Mouse (Mus musculus) testis, adult 2 months (tissue): Measurements from ENCODE around the gene Gramd1a. TPM values are rescaled to one million over a fixed set of nuclear protein-coding genes. Genes with fewer than 3 reads are reported as not detected.

Source experiments
- H3K27ac ChIP-seq: fragments of 200-500 bp; 2 replicates; pipeline ENCODE4 v1.5.1; 2012; ENCODE audit warnings: low read depth, low read length; ENCODE audit not compliant: control insufficient read depth, insufficient read depth
- H3K27me3 ChIP-seq: fragments of 200-500 bp; 2 replicates; pipeline ENCODE4 v1.6.1; 2012; ENCODE audit warnings: mild to moderate bottlenecking, low read length, moderate library complexity; ENCODE audit not compliant: control insufficient read depth, insufficient read depth
- H3K36me3 ChIP-seq: fragments of 200-500 bp; 2 replicates; pipeline ENCODE4 v1.6.1; 2012; ENCODE audit warnings: mild to moderate bottlenecking, low read length; ENCODE audit not compliant: control insufficient read depth, insufficient read depth
- H3K4me1 ChIP-seq: fragments of 200-500 bp; 2 replicates; pipeline ENCODE4 v1.6.1; 2012; ENCODE audit warnings: low read length; ENCODE audit not compliant: control insufficient read depth, insufficient read depth
- H3K4me3 ChIP-seq: fragments of 200-500 bp; 2 replicates; pipeline ENCODE4 v1.5.1; 2012; ENCODE audit warnings: low read depth, mild to moderate bottlenecking, low read length, moderate library complexity, mixed read lengths; ENCODE audit not compliant: control insufficient read depth
- CTCF ChIP-seq: fragments of 200-500 bp; IDR thresholded peaks from 2 replicates; pipeline ENCODE4 v1.5.1; 2012; ENCODE audit warnings: low read depth, mild to moderate bottlenecking, inconsistent platforms, low read length, moderate library complexity; ENCODE audit not compliant: control insufficient read depth, insufficient read depth, insufficient replicate concordance
- POLR2A ChIP-seq: fragments of 200-500 bp; IDR thresholded peaks from 2 replicates; pipeline ENCODE4 v1.6.1; 2012; ENCODE audit warnings: low read depth, mild to moderate bottlenecking, inconsistent platforms, low read length, moderate library complexity; ENCODE audit not compliant: control insufficient read depth
- polyA plus RNA-seq: library from polyadenylated mRNA; depleted of rRNA; stranded (reverse); fragments of >200 nt; gene quantifications from 2 replicates; pipeline ENCODE4 v1.2.3, GENCODE M21; 2012

Gene Gramd1a
- polyA plus RNA-seq, 1 experiment: 35.1 TPM

GRCm38 (mm10) chr7:31128157-31128705, 27.5 kb downstream of the Gramd1a start:
- no peak for TF ChIP-seq POLR2A
- no peak for TF ChIP-seq CTCF
- Histone ChIP-seq H3K27me3 (no peaks in the 10 kb centered on the region; the same call in 1 of the 2 replicates), H3K4me3 (no peak overlapping the region), H3K27ac (no peak overlapping the region), H3K36me3 (no peaks in the 10 kb centered on the region), H3K4me1 (peaks cover 9% of the 10 kb centered on the region)

- Histone ChIP-seq H3K27ac (no peak within 1 kb of the TSS), H3K4me3 (peak within 1 kb of the TSS; percentile 70), H3K27me3 (no peaks in the 10 kb centered on the region; the same call in 1 of the 2 replicates)
Observed at GRCm38 (mm10) chr7:31126851-31127724, 28.6 kb downstream of the Gramd1a start, which contains the start of gene Scn1b. Scn1b (minus strand) TSS chr7:31127003.

GRCm38 (mm10) chr7:31126211-31126751, 29.4 kb downstream of the Gramd1a start:
- peak overlapping the region; percentile 70 for H3K4me3 ChIP-seq
- TF ChIP-seq POLR2A (no peak), CTCF (no peak)
- no peaks in the 10 kb centered on the region; the same call in 1 of the 2 replicates for H3K27me3 ChIP-seq
- H3K36me3 ChIP-seq: no peaks in the 10 kb centered on the region
- H3K27ac ChIP-seq: no peak overlapping the region
- peaks cover 12% of the 10 kb centered on the region for H3K4me1 ChIP-seq

More at GRCm38 (mm10) chr7:31126851-31127724, 28.6 kb downstream of the Gramd1a start, which contains the start of gene Scn1b:
- Histone ChIP-seq H3K4me1 (peaks cover 12% of the 10 kb centered on the region), H3K36me3 (no peaks in the 10 kb centered on the region)
- no peak for TF ChIP-seq POLR2A
- TF ChIP-seq CTCF: no peak

- Histone ChIP-seq H3K4me3 (no peak overlapping the region), H3K27me3 (no peaks in the 10 kb centered on the region; the same call in 1 of the 2 replicates), H3K36me3 (no peaks in the 10 kb centered on the region), H3K27ac (no peak overlapping the region), H3K4me1 (peaks cover 12% of the 10 kb centered on the region)
- no peak for TF ChIP-seq CTCF
- TF ChIP-seq POLR2A: no peak
Observed at GRCm38 (mm10) chr7:31125116-31125515, 30.6 kb downstream of the Gramd1a start.

GRCm38 (mm10) chr7:31124381-31124780, 31.3 kb downstream of the Gramd1a start:
- no peak for TF ChIP-seq POLR2A
- no peak for TF ChIP-seq CTCF
- Histone ChIP-seq H3K27ac (no peak overlapping the region), H3K36me3 (no peaks in the 10 kb centered on the region), H3K4me3 (no peak overlapping the region), H3K27me3 (no peaks in the 10 kb centered on the region; the same call in 1 of the 2 replicates), H3K4me1 (peaks cover 12% of the 10 kb centered on the region)

- H3K4me3 ChIP-seq: no peak overlapping the region
- H3K27me3 ChIP-seq: no peaks in the 10 kb centered on the region; the same call in 1 of the 2 replicates
- no peak for TF ChIP-seq POLR2A
- no peak for TF ChIP-seq CTCF
Observed at GRCm38 (mm10) chr7:31123697-31124096, 32.0 kb downstream of the Gramd1a start.

More at GRCm38 (mm10) chr7:31123697-31124096, 32.0 kb downstream of the Gramd1a start:
- Histone ChIP-seq H3K4me1 (peaks cover 12% of the 10 kb centered on the region), H3K36me3 (no peaks in the 10 kb centered on the region), H3K27ac (no peak overlapping the region)
